Mouse (Mus musculus) ES-E14 (cell line): ENCODE measurements around the gene Epb41l5. TPM values are rescaled to one million over a fixed set of nuclear protein-coding genes. Genes with fewer than 3 reads are reported as not detected.

Experiments used
- DNase-seq: peaks from one replicate; pipeline ENCODE4 v3.0.0-alpha.2; 2013; ENCODE audit warnings: low read depth, low spot score
- H3K27ac ChIP-seq: 2 replicates; pipeline ENCODE4 v1.5.1; 2012; ENCODE audit warnings: low read depth, mild to moderate bottlenecking, low read length, moderate library complexity, mixed read lengths; ENCODE audit not compliant: poor library complexity, insufficient read depth, severe bottlenecking
- H3K36me3 ChIP-seq: 2 replicates; pipeline ENCODE4 v1.6.1; 2012; ENCODE audit warnings: mild to moderate bottlenecking, low read length, moderate library complexity, mixed read lengths; ENCODE audit not compliant: control insufficient read depth, poor library complexity, insufficient read depth, severe bottlenecking
- H3K4me1 ChIP-seq, 2 experiments: fragments of 150-350 bp in 1 of 2; sonication (generic) in 1 of 2; 2 replicates each; pipeline ENCODE4 v1.6.1; 2012; ENCODE audit warnings: low read length in 2 of 2, mild to moderate bottlenecking in 1 of 2, mixed read lengths in 1 of 2; ENCODE audit not compliant: control insufficient read depth in 2 of 2, insufficient read depth in 2 of 2, poor library complexity in 1 of 2
- H3K4me3 ChIP-seq, 2 experiments: fragments of 150-350 bp in 1 of 2; sonication (generic) in 1 of 2; 2 replicates each; pipeline ENCODE4 v1.5.1; 2012; ENCODE audit warnings: low read length in 2 of 2, low read depth in 1 of 2, mild to moderate bottlenecking in 1 of 2, mixed read lengths in 1 of 2; ENCODE audit not compliant: insufficient read depth in 1 of 2, poor library complexity in 1 of 2, severe bottlenecking in 1 of 2
- H3K9ac ChIP-seq: 2 replicates; pipeline ENCODE4 v1.6.1; 2012; ENCODE audit warnings: low read depth, mild to moderate bottlenecking, low read length, mixed read lengths; ENCODE audit not compliant: poor library complexity, insufficient read depth, severe bottlenecking
- H3K9me3 ChIP-seq: fragments of 150-350 bp; sonication (generic); 2 replicates; pipeline ENCODE4 v1.6.1; 2012; ENCODE audit warnings: low read depth, mild to moderate bottlenecking, low read length; ENCODE audit not compliant: control insufficient read depth, insufficient read depth
- CHD2 ChIP-seq: IDR thresholded peaks from 2 replicates; pipeline ENCODE4 v1.6.1; 2014; ENCODE audit warnings: mild to moderate bottlenecking, low read depth, low read length, inconsistent platforms
- HCFC1 ChIP-seq: IDR thresholded peaks from 2 replicates; pipeline ENCODE4 v1.6.1; 2012; ENCODE audit warnings: low read length, inconsistent platforms, borderline replicate concordance; ENCODE audit not compliant: insufficient read depth
- MAFK ChIP-seq: IDR thresholded peaks from 2 replicates; pipeline ENCODE4 v1.6.1; 2014; ENCODE audit warnings: mild to moderate bottlenecking, low read depth, low read length, inconsistent platforms; ENCODE audit not compliant: insufficient read depth
- ZC3H11A ChIP-seq: IDR thresholded peaks from 2 replicates; pipeline ENCODE4 v1.6.1; 2012; ENCODE audit warnings: low read depth, mild to moderate bottlenecking, inconsistent platforms, low read length, borderline replicate concordance
- ZNF384 ChIP-seq: IDR thresholded peaks from 2 replicates; pipeline ENCODE4 v1.6.1; 2012; ENCODE audit warnings: low read depth, low read length, inconsistent platforms
- in situ Hi-C, 2 experiments: fragments of 600-800 bp; cut with MboI; formaldehyde crosslinking; loops; one replicate each; pipeline ENCODE4 v1.15.1; 2025; ENCODE audit warnings: low sequenced_read_pairs in 2 of 2, inconsistent platforms in 1 of 2; ENCODE audit not compliant: unreplicated experiment in 2 of 2
- total RNA-seq: library from RNA; depleted of rRNA; stranded (reverse); fragments of 300-350 nt; gene quantifications from 2 replicates; pipeline ENCODE4 v1.2.3, GENCODE M21; 2012

Epb41l5 gene
- total RNA-seq, 1 experiment: 13.4 TPM

DNA sequence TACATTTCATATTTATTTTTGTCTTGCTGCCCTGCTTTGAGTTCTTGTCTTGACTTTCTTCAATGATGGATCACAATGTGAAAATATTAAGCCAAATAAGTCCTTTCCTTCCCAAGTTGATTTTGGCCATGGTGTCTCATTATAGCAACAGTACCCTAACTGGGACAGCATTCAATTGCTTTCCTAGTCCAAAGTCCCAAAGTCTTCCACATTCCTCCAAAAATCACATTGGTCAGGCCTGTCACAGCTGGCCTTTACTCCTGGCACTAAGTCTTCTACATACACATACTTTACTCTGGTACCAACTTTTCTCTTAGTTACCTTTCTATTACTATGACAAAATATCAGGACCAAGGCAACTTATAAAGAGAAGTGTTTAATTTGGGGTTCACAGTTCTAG, 130.0 kb downstream of the Epb41l5 start:
- no peak overlapping the region for H3K4me3 ChIP-seq
- H3K9ac ChIP-seq: no peak overlapping the region
- peaks cover 0 to 2% of the 10 kb centered on the region in 2 experiments; a peak in 2 of 4 replicates for H3K4me1 ChIP-seq
- TF ChIP-seq ZNF384 (no peak), MAFK (no peak), ZC3H11A (no peak), CHD2 (no peak), HCFC1 (no peak)
- no peak overlapping the region for H3K27ac ChIP-seq
- H3K36me3 ChIP-seq: no peaks in the 10 kb centered on the region
- no peaks in the 10 kb centered on the region for H3K9me3 ChIP-seq
- no peak for DNase-seq
- in situ Hi-C loops: no loop called here

DNA sequence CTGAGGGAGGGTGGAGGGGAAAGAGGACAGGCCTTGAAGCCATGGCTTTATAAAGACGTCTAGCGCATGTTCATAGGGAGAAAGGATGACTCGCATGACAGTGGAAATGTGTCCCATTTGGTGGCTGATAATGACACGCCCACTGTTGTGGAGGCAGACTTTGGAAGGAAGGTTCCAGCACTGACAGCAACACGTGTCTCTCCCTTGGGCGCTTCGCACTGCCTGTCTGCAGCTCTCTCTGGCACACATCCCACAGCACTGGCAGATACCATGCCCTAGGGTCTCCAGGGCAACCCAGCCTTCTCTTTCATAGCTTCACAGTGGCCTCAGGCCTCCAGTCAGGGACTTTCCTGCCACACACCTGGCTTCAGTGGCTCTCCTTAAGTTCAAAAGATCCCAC, 130.7 kb downstream of the Epb41l5 start:
- no peak overlapping the region for H3K4me3 ChIP-seq
- no peak overlapping the region for H3K27ac ChIP-seq
- H3K9ac ChIP-seq: no peak overlapping the region
- in situ Hi-C loops: no loop called here
- H3K4me1 ChIP-seq: no peaks in the 10 kb centered on the region
- TF ChIP-seq ZNF384: no peak
- no peak for TF ChIP-seq CHD2
- TF ChIP-seq ZC3H11A: no peak
- no peak for TF ChIP-seq HCFC1
- TF ChIP-seq MAFK: no peak
- H3K9me3 ChIP-seq: no peaks in the 10 kb centered on the region
- H3K36me3 ChIP-seq: no peaks in the 10 kb centered on the region
- DNase-seq: no peak

DNA sequence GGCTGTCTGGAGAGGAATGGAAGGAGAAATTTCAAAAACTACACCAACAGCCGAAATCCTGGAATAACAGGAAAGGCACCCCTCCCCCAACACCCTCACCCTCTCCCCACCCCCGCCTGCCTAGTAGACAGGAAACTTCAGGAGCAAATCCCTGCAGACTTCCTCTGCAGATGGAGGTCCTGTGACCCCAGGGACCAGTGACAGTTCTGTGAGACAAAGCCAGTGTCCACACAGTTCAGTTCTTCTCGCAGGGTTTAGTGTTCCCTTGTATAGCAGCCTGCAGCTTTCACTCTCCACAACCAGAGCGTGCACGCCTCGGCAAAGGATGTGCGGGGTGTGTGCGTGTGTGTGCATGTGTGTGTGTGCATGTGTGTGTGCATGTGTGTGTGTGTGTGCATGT, 137.9 kb downstream of the Epb41l5 start:
- in situ Hi-C loops: no loop called here
- no peak overlapping the region for H3K4me3 ChIP-seq
- H3K9ac ChIP-seq: peak overlapping the region; percentile 33; the same call in 1 of the 2 replicates
- TF ChIP-seq MAFK: no peak
- no peak for TF ChIP-seq ZC3H11A
- TF ChIP-seq ZNF384: no peak
- no peak for TF ChIP-seq HCFC1
- TF ChIP-seq CHD2: no peak
- no peak for DNase-seq
- H3K27ac ChIP-seq: no peak overlapping the region
- no peaks in the 10 kb centered on the region for H3K9me3 ChIP-seq
- peaks cover 0 to 7% of the 10 kb centered on the region in 2 experiments; a peak in 2 of 4 replicates for H3K4me1 ChIP-seq
- H3K36me3 ChIP-seq: no peaks in the 10 kb centered on the region

GRCm38 (mm10) chr1:119510409-119510808, 138.4 kb downstream of the Epb41l5 start:
- H3K9ac ChIP-seq: no peak overlapping the region
- TF ChIP-seq MAFK (0 out of 2 replicates have a peak, but pooled peaks have one; percentile 19), ZC3H11A (no peak), ZNF384 (no peak)
- DNase-seq: no peak
- H3K4me1 ChIP-seq: peaks cover 0 to 7% of the 10 kb centered on the region in 2 experiments; a peak in 3 of 4 replicates
- H3K36me3 ChIP-seq: no peaks in the 10 kb centered on the region
- H3K9me3 ChIP-seq: no peaks in the 10 kb centered on the region
- in situ Hi-C loops: no loop called here
- no peak overlapping the region for H3K27ac ChIP-seq
- no peak overlapping the region for H3K4me3 ChIP-seq

GRCm38 (mm10) chr1:119509474-119509873, 139.3 kb downstream of the Epb41l5 start:
- no peak for TF ChIP-seq ZC3H11A
- no peak for TF ChIP-seq HCFC1
- TF ChIP-seq ZNF384: no peak
- TF ChIP-seq MAFK: no peak
- TF ChIP-seq CHD2: no peak
- DNase-seq: no peak
- Histone ChIP-seq H3K4me1 (peaks cover 2 to 10% of the 10 kb centered on the region in 2 experiments; a peak in 3 of 4 replicates), H3K27ac (no peak overlapping the region), H3K9me3 (no peaks in the 10 kb centered on the region), H3K36me3 (no peaks in the 10 kb centered on the region), H3K4me3 (no peak overlapping the region), H3K9ac (no peak overlapping the region)
- in situ Hi-C loops: no loop called here
